Mouse (Mus musculus) gastrocnemius, postnatal 4 days (tissue): Measurements from ENCODE around the gene 4933406M09Rik. TPM values are rescaled to one million over a fixed set of nuclear protein-coding genes. Genes with fewer than 3 reads are reported as not detected.

ENCODE experiments used
- DNase-seq, 2 experiments: peaks; one replicate each; pipeline ENCODE4 v3.0.0; 2021 to 2022; ENCODE audit warnings: low spot score in 2 of 2, mixed read lengths in 2 of 2
- total RNA-seq, 2 experiments: library from RNA; stranded (reverse); gene quantifications; 2 replicates each; pipeline ENCODE4 v1.2.3; 2021

4933406M09Rik gene
- total RNA-seq, 2 experiments from 2014 or later = not detected

DNA sequence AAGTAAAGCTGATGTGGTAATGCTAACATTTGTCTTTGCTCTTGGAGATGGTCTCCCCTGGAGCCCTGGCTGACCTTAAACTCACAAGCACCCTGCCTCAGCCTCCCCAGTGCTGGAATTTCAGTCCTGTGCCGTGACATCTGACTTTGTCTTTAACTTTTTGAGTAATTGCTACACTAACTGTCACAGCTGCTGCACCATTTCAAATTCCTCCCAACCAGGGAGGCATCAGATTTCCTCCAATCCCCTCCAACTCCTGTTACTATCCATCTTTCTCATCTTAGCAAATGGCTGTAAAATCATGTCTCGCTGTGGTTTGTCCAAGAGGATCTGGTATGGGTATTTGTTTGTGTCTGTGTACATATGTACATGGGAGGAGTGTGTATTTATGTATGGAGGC lies 11.6 kb upstream of the 4933406M09Rik start:
- no peak for DNase-seq

DNA sequence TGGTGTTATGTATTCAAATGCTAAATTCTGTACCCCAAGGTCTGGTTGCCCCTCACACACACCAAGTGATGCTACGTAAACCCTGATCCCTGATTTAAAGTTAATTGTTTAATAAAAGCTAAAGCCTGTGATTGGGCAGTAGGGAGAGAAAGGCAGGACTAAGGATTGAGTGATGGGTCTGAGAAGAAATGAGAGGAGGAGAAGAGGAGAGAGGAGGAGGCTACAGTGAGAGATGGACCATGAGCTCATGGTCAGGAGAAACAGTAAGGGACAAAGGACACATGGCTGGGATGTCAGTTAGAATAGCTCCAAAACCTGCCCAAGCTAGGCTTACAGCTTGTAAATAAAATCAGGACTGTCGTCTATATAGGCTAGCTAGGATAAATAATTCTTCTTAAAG lies 4.7 kb upstream of the 4933406M09Rik start:
- DNase-seq = no peak

- no peak for DNase-seq
Measured at GRCm38 (mm10) chr1:134381795-134382625, 3.7 kb upstream of the 4933406M09Rik start.

DNA sequence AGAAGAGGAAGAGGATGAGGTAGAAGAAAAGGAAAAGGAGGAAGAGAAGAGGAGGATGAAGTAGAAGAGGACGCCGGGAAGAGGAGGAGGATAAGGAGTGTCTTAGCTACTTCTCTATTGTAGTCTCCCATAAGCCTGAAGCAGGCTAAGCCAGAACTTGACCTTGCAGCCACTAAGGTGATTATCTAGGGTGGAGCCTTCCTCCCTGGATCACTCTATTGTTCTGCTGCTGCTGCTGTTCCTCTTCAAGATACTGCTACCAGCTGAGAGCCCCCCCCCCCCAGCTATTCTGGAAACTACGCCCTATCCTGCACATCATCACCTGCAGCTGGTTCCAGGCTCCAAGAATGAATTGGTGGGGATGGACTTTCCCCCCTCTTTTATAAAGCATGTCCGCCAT lies 1.2 kb upstream of the 4933406M09Rik start:
- DNase-seq = no peak

DNA sequence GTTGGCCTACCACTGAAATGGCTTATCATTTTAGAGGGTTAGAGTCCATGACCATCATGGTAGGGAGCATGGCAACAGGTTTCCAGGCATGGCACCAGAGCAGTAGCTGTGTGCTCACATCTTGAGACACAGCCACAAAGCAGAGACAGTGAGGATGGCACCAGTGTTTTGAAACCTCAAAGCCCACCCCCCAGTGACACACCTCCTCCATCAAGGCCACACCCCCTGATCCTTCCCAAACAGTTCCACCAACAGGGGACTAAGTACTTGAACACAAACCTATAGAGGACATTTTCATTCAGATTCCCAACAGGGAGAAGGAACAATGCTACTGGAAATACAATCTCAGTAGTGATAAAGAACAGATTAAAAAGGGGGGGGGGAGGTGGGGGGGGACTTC lies 564 bp upstream of the 4933406M09Rik start:
- DNase-seq = no peak

GRCm38 (mm10) chr1:134393827-134394226 lies 8.1 kb downstream of the 4933406M09Rik start:
- no peak for DNase-seq

- DNase-seq = no peak
Measured at GRCm38 (mm10) chr1:134398210-134398609, 12.5 kb downstream of the 4933406M09Rik start.

DNA sequence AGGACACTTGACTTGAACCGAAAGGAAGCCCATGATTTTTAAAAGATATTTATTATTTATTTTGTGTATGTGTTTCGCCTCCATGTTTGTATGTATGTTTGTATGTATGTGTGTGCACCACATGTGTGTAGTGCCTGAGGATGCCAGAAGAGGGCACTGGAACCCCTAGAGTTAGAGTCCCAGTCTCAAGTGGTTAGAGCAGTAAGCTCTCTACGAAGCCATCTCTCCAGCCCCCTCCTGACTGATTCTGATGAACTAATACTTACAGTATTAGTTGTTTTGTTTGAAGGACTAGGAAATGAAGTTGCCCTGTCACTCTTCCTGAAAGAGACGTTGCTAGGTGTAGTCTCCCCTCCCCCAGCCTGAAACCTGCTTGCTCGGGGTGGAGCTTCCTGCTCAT lies 14.0 kb downstream of the 4933406M09Rik start:
- no peak for DNase-seq

GRCm38 (mm10) chr1:134405509-134406413 lies 20.0 kb downstream of the 4933406M09Rik start, which contains the start of gene Cyb5r1:
Cyb5r1 (plus strand) TSS chr1:134405559.
- DNase-seq = peak; percentile 57 to 75

DNA sequence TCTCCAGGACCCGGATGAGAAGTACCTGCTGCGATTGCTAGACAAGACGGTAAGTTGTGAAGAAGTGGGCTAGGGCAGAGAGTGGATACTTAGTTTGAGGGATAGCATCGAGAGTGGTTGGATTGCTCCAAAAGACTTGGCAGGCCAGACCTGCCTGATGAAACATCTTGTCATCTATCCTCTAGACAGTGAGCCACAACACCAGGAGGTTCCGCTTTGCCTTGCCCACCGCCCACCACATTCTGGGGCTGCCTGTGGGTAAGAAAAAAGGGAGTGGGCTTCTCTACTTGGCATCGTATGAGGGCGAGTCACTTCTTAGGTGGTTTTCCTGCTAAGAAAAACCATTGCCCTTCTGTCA lies 20.7 kb downstream of the 4933406M09Rik start:
- DNase-seq = no peak

- no peak for DNase-seq
Measured at GRCm38 (mm10) chr1:134408080-134408479, 22.3 kb downstream of the 4933406M09Rik start.

DNA sequence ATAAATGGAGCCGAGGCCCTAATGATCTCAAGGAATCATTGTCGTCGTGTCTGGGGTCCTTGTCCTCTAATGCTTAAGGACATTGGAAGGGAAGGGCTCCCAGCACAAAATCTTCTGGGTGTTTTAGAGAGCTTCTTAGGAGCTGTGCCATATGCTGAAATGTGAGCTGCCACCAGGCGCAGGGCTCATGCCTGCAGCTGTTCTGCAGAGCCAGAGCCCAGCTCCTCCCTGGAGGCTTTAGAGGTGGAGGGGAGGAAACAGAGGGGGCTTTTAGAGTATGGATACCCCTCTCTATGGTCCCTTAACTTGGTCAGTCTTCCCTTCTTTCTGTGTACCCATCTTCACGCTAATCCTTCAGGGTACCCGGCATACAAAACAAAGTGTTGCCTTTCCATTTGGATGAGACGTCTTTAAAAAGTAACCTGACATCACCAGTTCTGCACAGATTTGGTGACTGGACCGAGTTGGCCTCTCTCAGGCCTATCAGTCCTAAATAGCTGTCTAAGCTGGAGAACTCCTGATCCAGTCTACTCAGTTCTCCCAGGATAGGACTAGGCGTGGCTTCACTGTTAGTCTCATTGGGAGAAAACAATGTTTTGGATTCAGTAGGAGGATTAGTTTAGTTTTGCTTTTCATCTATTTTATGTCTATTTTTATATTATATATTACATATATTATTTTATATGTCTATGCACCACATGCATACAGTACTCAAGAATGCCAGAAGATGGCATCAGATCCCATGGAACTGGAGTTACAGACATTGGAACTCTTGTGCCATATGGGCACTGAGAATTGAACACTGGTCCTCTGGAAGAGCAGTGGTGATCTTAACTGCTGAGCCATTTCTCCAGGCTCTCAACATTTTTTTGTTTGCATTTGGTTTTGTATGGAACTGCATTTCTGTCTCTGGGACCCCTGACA lies 26.2 kb downstream of the 4933406M09Rik start:
- no peak for DNase-seq

DNA sequence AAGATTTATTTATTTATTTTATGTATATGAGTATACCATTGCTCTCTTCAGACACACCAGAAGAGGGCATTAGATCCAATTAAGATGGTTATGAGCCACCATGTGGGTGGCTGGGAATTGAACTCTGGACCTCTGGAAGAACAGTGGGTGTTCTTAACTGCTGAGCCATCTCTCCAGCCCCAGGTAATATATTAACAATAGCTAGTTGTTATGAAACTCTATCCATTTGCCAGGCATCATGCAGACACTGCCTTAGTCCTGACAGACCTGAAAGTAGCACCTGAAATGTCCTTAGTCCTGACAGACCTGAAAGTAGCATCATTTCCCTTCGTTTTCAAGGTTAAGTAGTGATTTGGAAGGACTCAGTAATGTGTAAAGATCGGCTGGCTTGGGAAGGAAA lies 28.3 kb downstream of the 4933406M09Rik start:
- DNase-seq = no peak

DNA sequence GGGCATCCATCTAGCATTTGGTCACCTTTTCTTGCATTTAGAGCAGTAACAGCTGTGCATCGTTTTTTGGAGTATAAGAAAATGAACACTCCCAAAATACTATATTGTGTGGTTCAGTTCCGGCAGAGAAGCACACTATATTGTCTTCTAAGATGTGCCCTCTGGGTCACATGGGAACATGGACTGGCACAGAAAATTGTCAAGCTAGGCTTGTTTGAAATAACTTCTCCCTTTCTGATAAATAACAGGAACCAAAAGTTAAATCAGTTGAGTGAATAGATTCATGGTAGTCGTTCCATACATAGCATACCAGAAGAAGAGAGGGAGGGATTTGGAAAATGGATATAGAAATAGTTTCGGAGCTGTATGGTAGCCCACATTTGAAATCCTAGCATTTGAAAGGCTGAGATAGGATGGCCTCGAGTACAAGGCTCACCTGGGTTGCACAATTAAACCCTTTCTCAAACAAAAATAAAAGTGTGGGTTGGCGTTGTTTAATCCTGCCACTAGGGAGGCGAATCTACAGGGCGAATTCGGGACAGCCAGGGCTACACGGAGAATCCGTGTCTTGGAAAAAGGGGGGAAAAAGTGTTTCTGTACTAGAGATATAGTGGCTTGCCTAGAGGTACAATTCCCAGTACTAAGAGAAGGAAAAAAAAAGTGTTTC lies 28.9 kb downstream of the 4933406M09Rik start:
- DNase-seq = no peak

DNA sequence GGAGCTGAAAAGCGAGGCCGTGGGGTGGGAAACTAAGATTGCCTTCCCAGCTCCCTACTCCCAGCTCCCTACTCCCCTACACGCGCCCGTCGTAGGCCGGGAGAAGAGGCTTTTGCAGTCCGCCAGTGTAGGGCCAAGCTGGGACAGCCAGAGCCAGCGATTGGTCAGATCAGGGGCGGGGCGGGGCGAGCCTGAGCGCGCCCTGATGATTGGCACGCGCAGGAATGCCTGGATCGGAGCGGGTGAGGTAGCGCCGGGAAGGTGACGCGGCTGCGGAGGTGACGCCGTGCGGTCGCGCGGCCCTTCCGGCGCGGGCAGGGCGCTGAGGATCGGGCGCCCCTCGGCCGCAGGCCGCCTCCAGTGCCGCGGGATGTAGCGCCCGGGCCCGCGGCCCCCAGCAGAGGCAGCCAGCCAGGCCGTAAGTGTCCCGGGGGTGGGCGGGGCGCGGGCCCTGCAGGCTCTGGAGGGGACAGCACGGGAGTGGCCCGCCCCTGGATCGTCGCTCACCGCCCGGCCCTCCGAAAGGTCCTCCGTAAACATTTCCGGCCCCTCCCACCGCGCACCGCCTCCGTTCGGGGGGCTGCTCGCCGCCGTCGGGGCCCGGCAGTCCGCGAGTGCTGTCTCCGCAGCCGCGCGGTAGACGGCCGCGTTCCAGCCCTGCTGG lies 29.6 kb downstream of the 4933406M09Rik start, which contains the start of gene Adipor1:
TSS of gene Adipor1 (plus strand) at position 211 of the 664 bp plus-strand sequence.
- peak; percentile 90 to 97 for DNase-seq

- no peak for DNase-seq
Measured at GRCm38 (mm10) chr1:134418414-134418975, 32.8 kb downstream of the 4933406M09Rik start.

DNA sequence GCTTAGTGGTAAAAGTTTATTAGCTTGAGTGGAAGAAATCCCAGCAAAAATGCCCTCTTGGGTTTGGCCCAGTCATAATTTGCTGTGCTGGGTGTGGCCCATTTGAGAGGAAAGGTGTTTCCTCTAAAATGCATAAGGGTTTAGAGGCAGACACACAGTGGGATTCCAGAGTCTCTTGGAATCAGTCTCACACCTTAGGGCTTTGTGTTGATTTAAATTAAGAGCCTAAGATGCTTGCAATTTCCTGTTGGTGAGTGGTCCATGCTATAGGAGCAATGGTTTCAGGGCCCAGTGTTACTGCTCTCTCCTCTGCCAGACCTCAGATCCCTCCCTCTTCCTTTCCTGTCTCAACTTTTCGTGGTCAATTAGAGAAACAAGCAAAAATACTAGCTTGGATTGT lies 33.4 kb downstream of the 4933406M09Rik start:
- no peak for DNase-seq

GRCm38 (mm10) chr1:134419751-134420458 lies 34.2 kb downstream of the 4933406M09Rik start:
- no peak for DNase-seq

- no peak for DNase-seq
Measured at GRCm38 (mm10) chr1:134423911-134424310, 38.2 kb downstream of the 4933406M09Rik start.
